Comparison of ENCODE assay signal across 28 mouse cellular contexts in genomic region chr11:89708526-89708925, GRCm38 (mm10).
"Had no signal": no experiment of that assay in that cellular context is flagged by ENCODE, and none has a peak within 500 bp of the region (broad histone marks: within the 10 kb centered on the region; RNA-seq: fewer than 3 reads in every experiment).

No protein-coding gene starts in this region.

- H3K9ac ChIP-seq: embryonic facial prominence, embryonic 12.5 days; embryonic facial prominence, embryonic 13.5 days; embryonic facial prominence, embryonic 15.5 days; forebrain, embryonic 12.5 days; forebrain, embryonic 13.5 days; forebrain, embryonic 15.5 days; forebrain, postnatal 0 days had no signal

- H3K4me2 ChIP-seq: embryonic facial prominence, embryonic 12.5 days; embryonic facial prominence, embryonic 13.5 days; embryonic facial prominence, embryonic 15.5 days; forebrain, embryonic 12.5 days; forebrain, embryonic 13.5 days; forebrain, embryonic 15.5 days had no signal

- H3K27me3 ChIP-seq: embryonic facial prominence, embryonic 12.5 days; embryonic facial prominence, embryonic 13.5 days; embryonic facial prominence, embryonic 15.5 days; forebrain, embryonic 12.5 days; forebrain, embryonic 13.5 days; forebrain, embryonic 15.5 days had no signal

- H3K27ac ChIP-seq: embryonic facial prominence, embryonic 10.5 days; embryonic facial prominence, embryonic 12.5 days; embryonic facial prominence, embryonic 13.5 days; embryonic facial prominence, embryonic 15.5 days; forebrain, embryonic 10.5 days; forebrain, embryonic 12.5 days; forebrain, embryonic 13.5 days; forebrain, embryonic 15.5 days; gastrocnemius, adult 2 months; heart, adult 2 months had no signal

- ATAC-seq: forebrain, embryonic 13.5 days; forebrain, embryonic 14.5 days; forebrain, embryonic 15.5 days; forebrain, embryonic 16.5 days; forebrain, postnatal 0 days had no signal

- H3K4me3 ChIP-seq: embryonic facial prominence, embryonic 10.5 days; embryonic facial prominence, embryonic 12.5 days; embryonic facial prominence, embryonic 13.5 days; embryonic facial prominence, embryonic 15.5 days; erythroblast, embryonic 14.5 days; forebrain, embryonic 10.5 days; forebrain, embryonic 12.5 days; forebrain, embryonic 13.5 days; forebrain, embryonic 15.5 days; gastrocnemius, adult 2 months; heart, adult 2 months had no signal

- H3K9me3 ChIP-seq: embryonic facial prominence, embryonic 10.5 days; embryonic facial prominence, embryonic 12.5 days; embryonic facial prominence, embryonic 13.5 days; embryonic facial prominence, embryonic 15.5 days; forebrain, embryonic 10.5 days; forebrain, embryonic 12.5 days; forebrain, embryonic 13.5 days; forebrain, embryonic 15.5 days had no signal

- H3K36me3 ChIP-seq: embryonic facial prominence, embryonic 10.5 days; embryonic facial prominence, embryonic 12.5 days; embryonic facial prominence, embryonic 13.5 days; embryonic facial prominence, embryonic 15.5 days; forebrain, embryonic 10.5 days; forebrain, embryonic 12.5 days; forebrain, embryonic 15.5 days had no signal

- H3K4me1 ChIP-seq: embryonic facial prominence, embryonic 10.5 days; embryonic facial prominence, embryonic 12.5 days; embryonic facial prominence, embryonic 13.5 days; embryonic facial prominence, embryonic 15.5 days; forebrain, embryonic 10.5 days; forebrain, embryonic 12.5 days; forebrain, embryonic 13.5 days; forebrain, embryonic 15.5 days had no signal

- DNase-seq: cerebellum, adult 2 months; cerebellum, adult 8-10 months; cerebellum, adult 9-10 months; cerebellum, adult 9-11 months; cerebellum, postnatal 10 days; cerebellum, postnatal 14 days; cerebellum, postnatal 25 days; cerebellum, postnatal 36 days; embryo, embryonic 11 days; forebrain, postnatal 0 days; gastrocnemius, adult 2 months; gastrocnemius, postnatal 10 days; gastrocnemius, postnatal 14 days; gastrocnemius, postnatal 25 days; gastrocnemius, postnatal 36 days; heart, adult 18-20 months; heart, adult 2 months had no signal
